Mouse (Mus musculus): ENCODE results near the gene Lmtk3. TPM values are rescaled to one million over a fixed set of nuclear protein-coding genes. Genes with fewer than 3 reads are reported as not detected.
A peak's percentile ranks its signal among the peaks of the same experiment; 100 is the strongest.

The Lmtk3 gene
- polyA plus RNA-seq, 1 experiment = 5.7 TPM

DNA sequence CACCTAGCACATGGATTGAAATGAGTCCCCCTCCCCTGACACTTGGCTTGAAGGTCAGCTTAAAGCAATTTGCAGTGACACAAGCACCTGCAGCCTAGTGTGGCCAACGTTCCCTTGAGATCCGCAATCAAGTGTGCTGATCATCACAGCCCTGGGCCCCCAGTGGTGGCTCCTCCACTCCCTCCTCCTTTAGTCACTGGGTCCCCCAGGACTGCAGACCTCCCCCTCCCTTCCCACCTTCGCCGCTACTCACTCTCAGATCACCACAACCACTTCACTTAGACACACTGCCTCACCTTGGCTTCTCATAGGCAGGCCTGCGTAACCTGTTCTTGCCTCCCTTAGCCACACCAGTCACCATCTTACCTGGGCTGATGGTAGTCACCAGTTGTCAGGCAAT, 22.4 kb downstream of the Lmtk3 start:
- no peak for DNase-seq
- no peak for TF ChIP-seq CTCF (conservative IDR thresholded peaks at IDR 0.05; ENCODE audit: insufficient read depth, insufficient read length, low read depth, low read length)
- TF ChIP-seq POLR2A (IDR thresholded peaks at IDR 0.05; ENCODE audit: low read depth, low read length) = no peak
- WGBS = 62% methylated on average over 5 of the region's 5 CpGs
- no peaks in the 10 kb centered on the region for H3K27me3 ChIP-seq (replicated peaks; ENCODE audit: control insufficient read depth, insufficient read depth, low read length)
- H3K27ac ChIP-seq (ENCODE audit: insufficient read depth, low read depth, low read length) = no peak overlapping the region
- peaks cover 3% of the 10 kb centered on the region; the same call in 1 of the 2 replicates for H3K4me1 ChIP-seq (ENCODE audit: control insufficient read depth, insufficient read depth, low read length)
- no peaks in the 10 kb centered on the region; the same call in none of the 2 replicates for H3K36me3 ChIP-seq (ENCODE audit: control insufficient read depth, insufficient read depth, low read length)
- no peak overlapping the region for H3K4me3 ChIP-seq (ENCODE audit: insufficient read depth, low read depth, low read length)

DNA sequence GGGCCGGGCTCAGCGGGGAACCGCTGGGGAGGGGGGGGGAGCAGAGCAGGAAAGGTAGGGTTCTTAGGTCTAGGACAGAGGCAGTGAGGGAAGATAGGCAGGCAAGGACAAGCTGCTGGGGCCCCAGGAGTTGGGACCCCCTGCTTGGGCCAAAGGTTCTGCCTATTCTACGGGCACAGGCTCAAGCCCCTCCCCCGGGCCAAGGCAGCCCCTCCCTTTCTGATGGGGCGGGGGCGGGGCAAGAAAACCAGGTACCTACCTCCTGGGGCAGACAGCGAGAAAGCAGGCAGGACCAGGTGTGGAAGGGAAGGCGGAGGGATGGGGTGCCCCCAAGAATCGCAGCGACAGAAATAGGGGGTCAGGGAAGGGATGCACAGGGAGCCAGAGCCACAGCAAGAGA, 24.9 kb downstream of the Lmtk3 start:
- no peaks in the 10 kb centered on the region for H3K27me3 ChIP-seq (replicated peaks; ENCODE audit: control insufficient read depth, insufficient read depth, low read length)
- no peak overlapping the region for H3K4me3 ChIP-seq (ENCODE audit: insufficient read depth, low read depth, low read length)
- H3K36me3 ChIP-seq (ENCODE audit: control insufficient read depth, insufficient read depth, low read length) = no peaks in the 10 kb centered on the region; the same call in none of the 2 replicates
- no peaks in the 10 kb centered on the region; the same call in 1 of the 2 replicates for H3K4me1 ChIP-seq (ENCODE audit: control insufficient read depth, insufficient read depth, low read length)
- TF ChIP-seq CTCF (conservative IDR thresholded peaks at IDR 0.05; ENCODE audit: insufficient read depth, insufficient read length, low read depth, low read length) (no peak), POLR2A (IDR thresholded peaks at IDR 0.05; ENCODE audit: low read depth, low read length) (no peak)
- no peak for DNase-seq
- H3K27ac ChIP-seq (ENCODE audit: insufficient read depth, low read depth, low read length) = no peak overlapping the region
- 55% methylated on average over 11 of the region's 11 CpGs for WGBS

DNA sequence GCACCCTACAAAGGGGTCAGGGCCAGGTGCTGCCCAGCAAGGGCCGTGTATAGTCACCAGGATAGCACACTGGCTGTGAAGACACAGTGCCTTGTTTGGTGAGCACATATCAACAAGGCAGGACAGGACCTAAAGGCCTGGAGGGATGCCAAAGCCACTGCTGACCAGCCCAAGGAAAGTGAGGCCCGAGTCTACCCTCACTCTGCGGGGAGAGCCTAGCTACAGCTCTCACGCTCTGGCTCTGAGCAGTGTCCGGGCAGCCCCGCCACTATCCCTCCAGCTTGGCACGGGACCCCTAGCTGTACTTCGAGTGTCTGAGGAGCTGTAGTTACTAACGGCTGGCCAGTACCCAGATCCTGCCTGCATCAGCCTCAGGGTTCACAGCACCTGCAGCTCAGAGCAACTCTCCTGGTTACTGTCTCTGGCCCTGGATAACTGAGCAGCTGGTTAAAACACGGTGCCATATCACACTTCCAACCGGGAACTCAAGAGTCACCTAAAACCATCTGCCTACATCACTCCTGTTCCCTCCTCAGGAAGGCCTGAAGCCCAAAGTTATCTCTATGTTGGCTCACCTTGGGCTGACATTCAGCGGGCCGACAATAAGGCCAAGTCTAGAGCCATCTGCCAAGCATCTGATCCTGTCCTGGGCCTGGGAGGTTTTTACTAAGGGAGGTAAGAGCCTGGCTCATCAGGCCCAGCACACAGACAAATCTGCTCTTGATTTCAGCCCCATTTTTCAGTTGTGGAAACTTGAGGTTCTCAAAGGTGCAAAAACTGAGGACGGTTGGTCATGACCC, 25.9 kb downstream of the Lmtk3 start:
- DNase-seq = no peak
- WGBS = 83% methylated on average over 14 of the region's 14 CpGs
- H3K36me3 ChIP-seq (ENCODE audit: control insufficient read depth, insufficient read depth, low read length) = no peaks in the 10 kb centered on the region; the same call in none of the 2 replicates

DNA sequence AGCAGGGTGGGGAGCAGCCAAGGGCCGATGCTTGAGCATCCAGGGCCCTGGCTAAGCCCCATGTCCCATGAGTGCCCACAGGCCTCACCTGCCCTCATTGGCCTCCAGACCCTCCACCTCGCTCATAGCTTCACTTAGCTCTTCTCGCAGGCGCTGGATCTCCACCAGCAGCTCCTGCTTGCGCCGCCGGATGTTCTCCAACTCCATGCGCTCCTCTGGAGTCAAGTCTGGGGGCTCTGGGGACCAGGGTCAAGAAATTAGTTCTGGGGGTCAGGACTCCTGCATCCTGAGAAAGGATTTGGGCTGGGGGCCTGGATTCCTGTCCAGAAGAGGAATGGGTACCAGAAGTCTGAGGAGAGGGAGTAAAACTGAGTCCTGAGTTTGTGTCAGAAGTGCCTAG, 29.4 kb downstream of the Lmtk3 start:
- TF ChIP-seq POLR2A (IDR thresholded peaks at IDR 0.05; ENCODE audit: low read depth, low read length) = no peak
- Histone ChIP-seq H3K27me3 (replicated peaks; ENCODE audit: control insufficient read depth, insufficient read depth, low read length) (no peaks in the 10 kb centered on the region), H3K4me1 (ENCODE audit: control insufficient read depth, insufficient read depth, low read length) (no peaks in the 10 kb centered on the region; the same call in 1 of the 2 replicates), H3K36me3 (ENCODE audit: control insufficient read depth, insufficient read depth, low read length) (no peaks in the 10 kb centered on the region; the same call in none of the 2 replicates), H3K27ac (ENCODE audit: insufficient read depth, low read depth, low read length) (no peak overlapping the region), H3K4me3 (ENCODE audit: insufficient read depth, low read depth, low read length) (peak overlapping the region; percentile 92; the same call in 1 of the 2 replicates)
- DNase-seq = no peak
- WGBS = 78% methylated on average over 8 of the region's 8 CpGs

More for the DNA sequence above, 25.9 kb downstream of the Lmtk3 start:
- Histone ChIP-seq H3K4me1 (ENCODE audit: control insufficient read depth, insufficient read depth, low read length) (no peaks in the 10 kb centered on the region; the same call in 1 of the 2 replicates), H3K27me3 (replicated peaks; ENCODE audit: control insufficient read depth, insufficient read depth, low read length) (no peaks in the 10 kb centered on the region), H3K27ac (ENCODE audit: insufficient read depth, low read depth, low read length) (no peak overlapping the region), H3K4me3 (ENCODE audit: insufficient read depth, low read depth, low read length) (no peak overlapping the region)
- TF ChIP-seq CTCF (conservative IDR thresholded peaks at IDR 0.05; ENCODE audit: insufficient read depth, insufficient read length, low read depth, low read length) = no peak
- no peak for TF ChIP-seq POLR2A (IDR thresholded peaks at IDR 0.05; ENCODE audit: low read depth, low read length)

DNA sequence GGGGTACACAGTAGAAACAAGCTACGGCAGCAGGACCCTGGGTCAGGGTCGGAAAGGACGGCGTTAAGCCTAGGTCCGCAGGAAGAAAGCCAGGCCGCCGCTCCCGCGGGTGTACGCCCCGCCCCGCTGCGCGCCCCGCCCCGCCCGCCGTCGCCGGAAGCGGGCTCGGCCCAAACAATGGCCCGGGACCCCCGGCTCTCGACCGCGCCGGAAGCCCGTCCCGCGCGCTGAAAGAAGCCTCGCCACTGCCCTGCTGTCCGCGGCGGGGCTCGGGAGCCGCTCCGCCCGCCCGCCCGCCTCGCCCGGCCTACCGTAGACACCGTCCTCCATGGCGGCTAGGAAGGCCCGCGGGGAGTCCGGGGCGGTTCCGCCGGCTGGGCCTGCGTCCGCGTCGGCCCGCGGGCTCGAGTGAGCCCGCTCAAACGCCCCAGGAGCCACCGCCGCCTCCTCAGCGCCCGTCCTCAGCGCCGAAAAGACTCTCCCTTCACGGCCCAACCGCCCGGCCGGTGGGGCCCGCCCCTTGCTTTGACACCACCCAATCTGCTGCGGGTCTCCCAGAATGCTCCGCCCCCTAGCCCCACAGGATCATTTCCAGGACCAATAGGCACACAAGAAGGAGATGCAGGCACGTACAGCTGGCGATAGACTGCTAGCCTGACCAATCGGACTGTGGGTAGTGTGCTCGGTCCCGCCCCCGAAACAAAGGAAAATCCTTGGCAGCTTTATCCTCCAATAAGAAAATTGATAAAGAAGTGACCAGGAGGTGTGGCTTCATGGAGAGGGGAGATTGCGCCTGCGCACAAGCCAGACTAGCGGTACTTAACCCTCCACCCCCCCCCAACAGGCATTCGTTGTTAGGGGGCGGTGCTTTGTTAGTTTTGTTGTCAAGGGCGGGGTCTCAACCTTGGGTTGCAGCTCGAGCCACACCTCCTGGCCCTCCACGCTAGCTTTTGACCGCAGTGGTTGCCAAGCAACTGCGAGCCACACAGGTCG, 30.5 kb downstream of the Lmtk3 start, which contains the start of gene Cyth2:
Cyth2 (minus strand) TSS at position 795 of the 993 bp plus-strand sequence.
- H3K4me3 ChIP-seq (ENCODE audit: insufficient read depth, low read depth, low read length) = peak within 1 kb of the TSS; percentile 92
- H3K36me3 ChIP-seq (ENCODE audit: control insufficient read depth, insufficient read depth, low read length) = no peaks in the 10 kb centered on the region; the same call in none of the 2 replicates
- peak within 1 kb of the TSS; percentile 79 for H3K27ac ChIP-seq (ENCODE audit: insufficient read depth, low read depth, low read length)
- peak; percentile 100 for DNase-seq
- no peaks in the 10 kb centered on the region; the same call in 1 of the 2 replicates for H3K4me1 ChIP-seq (ENCODE audit: control insufficient read depth, insufficient read depth, low read length)
- TF ChIP-seq CTCF (conservative IDR thresholded peaks at IDR 0.05; ENCODE audit: insufficient read depth, insufficient read length, low read depth, low read length) = no peak
- TF ChIP-seq POLR2A (IDR thresholded peaks at IDR 0.05; ENCODE audit: low read depth, low read length) = no peak
- no peaks in the 10 kb centered on the region for H3K27me3 ChIP-seq (replicated peaks; ENCODE audit: control insufficient read depth, insufficient read depth, low read length)
- under 1% methylated on average over 86 of the region's 92 CpGs for WGBS

DNA sequence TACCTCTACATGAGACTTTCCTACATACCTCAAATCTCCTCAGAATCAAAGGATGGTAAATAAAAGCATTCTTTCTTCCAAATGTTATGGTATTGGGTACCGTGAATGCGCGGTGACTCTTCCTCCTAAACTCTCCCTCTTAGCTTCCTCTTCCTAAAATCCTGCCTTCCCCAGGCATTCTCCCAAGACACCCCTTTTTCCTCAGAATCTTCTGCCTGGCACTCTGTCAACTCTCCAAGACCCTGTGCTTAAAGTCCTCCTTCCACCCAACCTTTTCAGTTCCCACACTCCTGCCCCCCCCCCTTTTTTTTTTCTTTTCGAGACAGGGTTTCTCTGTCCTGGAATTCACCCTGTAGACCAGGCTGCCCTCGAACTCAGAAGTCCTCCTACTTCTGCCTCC, 31.3 kb downstream of the Lmtk3 start:
- Histone ChIP-seq H3K27ac (ENCODE audit: insufficient read depth, low read depth, low read length) (no peak overlapping the region), H3K4me1 (ENCODE audit: control insufficient read depth, insufficient read depth, low read length) (no peaks in the 10 kb centered on the region; the same call in 1 of the 2 replicates), H3K4me3 (ENCODE audit: insufficient read depth, low read depth, low read length) (no peak overlapping the region), H3K36me3 (ENCODE audit: control insufficient read depth, insufficient read depth, low read length) (no peaks in the 10 kb centered on the region; the same call in 1 of the 2 replicates), H3K27me3 (replicated peaks; ENCODE audit: control insufficient read depth, insufficient read depth, low read length) (no peaks in the 10 kb centered on the region)
- DNase-seq = no peak
- 3% methylated on average over 5 of the region's 5 CpGs for WGBS
- TF ChIP-seq CTCF (conservative IDR thresholded peaks at IDR 0.05; ENCODE audit: insufficient read depth, insufficient read length, low read depth, low read length) (no peak), POLR2A (IDR thresholded peaks at IDR 0.05; ENCODE audit: low read depth, low read length) (no peak)
